Mouse (Mus musculus) forebrain, embryonic 15.5 days (tissue): ENCODE results near the gene Reep3. TPM values are rescaled to one million over a fixed set of nuclear protein-coding genes. Genes with fewer than 3 reads are reported as not detected.
A peak's percentile ranks its signal among the peaks of the same experiment; 100 is the strongest.

Experiments used
- ATAC-seq: fragments of 200-750 bp; cut with Nextera tagmentation; replicated peaks from 2 replicates; pipeline ENCODE4 v1.8.0; 2017; ENCODE audit warnings: mild to moderate bottlenecking, moderate TSS enrichment, moderate library complexity
- H3K27ac ChIP-seq: fragments of 300-500 bp; sonication (generic); replicated peaks from 2 replicates; pipeline ENCODE4 v1.5.1; 2015; ENCODE audit warnings: mild to moderate bottlenecking, inconsistent platforms
- H3K27me3 ChIP-seq: fragments of 300-500 bp; sonication (generic); 2 replicates; pipeline ENCODE4 v1.6.1; 2015; ENCODE audit warnings: inconsistent platforms
- H3K36me3 ChIP-seq: fragments of 300-500 bp; sonication (generic); 2 replicates; pipeline ENCODE4 v1.6.1; 2015; ENCODE audit warnings: mild to moderate bottlenecking, inconsistent platforms
- H3K4me1 ChIP-seq: fragments of 300-500 bp; sonication (generic); 2 replicates; pipeline ENCODE4 v1.6.1; 2015; ENCODE audit warnings: inconsistent platforms
- H3K4me2 ChIP-seq: fragments of 300-500 bp; sonication (generic); replicated peaks from 2 replicates; pipeline ENCODE4 v1.6.1; 2015; ENCODE audit warnings: mild to moderate bottlenecking, inconsistent platforms
- H3K4me3 ChIP-seq: fragments of 300-500 bp; sonication (generic); 2 replicates; pipeline ENCODE4 v1.5.1; 2015; ENCODE audit warnings: mild to moderate bottlenecking, inconsistent platforms
- H3K9ac ChIP-seq: fragments of 300-500 bp; sonication (generic); replicated peaks from 2 replicates; pipeline ENCODE4 v1.6.1; 2015; ENCODE audit warnings: mild to moderate bottlenecking, inconsistent platforms
- H3K9me3 ChIP-seq: fragments of 300-500 bp; sonication (generic); 2 replicates; pipeline ENCODE4 v1.6.1; 2016; ENCODE audit warnings: inconsistent platforms
- WGBS: fragments of 180-500 bp; shearing (Covaris S2); methylation state at CpG from one replicate; pipeline ENCODE4 v1.1.7; 2015; ENCODE audit warnings: mixed read lengths; 5-methylcytosine and 5-hydroxymethylcytosine counted together
- polyA plus RNA-seq: library from polyadenylated mRNA; unstranded; fragments of >200 nt; fragmentation: Nextera tagmentation; extraction: Ambion mirVana; gene quantifications from 2 replicates; pipeline ENCODE4 v1.2.1, GENCODE M21; 2015

The Reep3 gene
- 36.6 and 37.0 TPM in 2 replicates for polyA plus RNA-seq

GRCm38 (mm10) chr10:67096621-67097436 lies at the start of gene Reep3:
Reep3 (minus strand) TSS chr10:67096945.
- H3K4me3 ChIP-seq, result peak within 1 kb of the TSS; percentile 99
- H3K27ac ChIP-seq, result peak within 1 kb of the TSS; percentile 100
- ATAC-seq, result peak; percentile 83
- WGBS, result under 1% methylated on average over 85 of the region's 97 CpGs
- H3K4me1 ChIP-seq, result peaks cover 47% of the 10 kb centered on the region
- H3K4me2 ChIP-seq, result peak within 1 kb of the TSS; percentile 72
- no peaks in the 10 kb centered on the region for H3K9me3 ChIP-seq
- no peaks in the 10 kb centered on the region for H3K27me3 ChIP-seq
- H3K36me3 ChIP-seq, result no peaks in the 10 kb centered on the region
- peak within 1 kb of the TSS; percentile 96 for H3K9ac ChIP-seq

GRCm38 (mm10) chr10:67145623-67146022 lies 48.9 kb upstream of the Reep3 start:
- H3K9me3 ChIP-seq, result no peaks in the 10 kb centered on the region
- no peak overlapping the region for H3K9ac ChIP-seq
- ATAC-seq, result no peak
- H3K4me1 ChIP-seq, result 0 out of 2 replicates have a peak, but pooled peaks cover 2% of the 10 kb centered on the region
- H3K36me3 ChIP-seq, result no peaks in the 10 kb centered on the region
- no peak overlapping the region for H3K27ac ChIP-seq
- no peak overlapping the region for H3K4me3 ChIP-seq
- H3K27me3 ChIP-seq, result no peaks in the 10 kb centered on the region
- no peak overlapping the region for H3K4me2 ChIP-seq
- WGBS, result 87% methylated on average over 4 of the region's 4 CpGs

GRCm38 (mm10) chr10:67144269-67144668 lies 47.5 kb upstream of the Reep3 start:
- H3K4me3 ChIP-seq, result no peak overlapping the region
- WGBS, result 66% methylated on average over 2 of the region's 2 CpGs
- H3K36me3 ChIP-seq, result no peaks in the 10 kb centered on the region
- no peak overlapping the region for H3K9ac ChIP-seq
- no peak for ATAC-seq
- H3K9me3 ChIP-seq, result no peaks in the 10 kb centered on the region
- 0 out of 2 replicates have a peak, but pooled peaks cover 2% of the 10 kb centered on the region for H3K4me1 ChIP-seq
- no peak overlapping the region for H3K4me2 ChIP-seq
- no peak overlapping the region for H3K27ac ChIP-seq
- no peaks in the 10 kb centered on the region for H3K27me3 ChIP-seq

DNA sequence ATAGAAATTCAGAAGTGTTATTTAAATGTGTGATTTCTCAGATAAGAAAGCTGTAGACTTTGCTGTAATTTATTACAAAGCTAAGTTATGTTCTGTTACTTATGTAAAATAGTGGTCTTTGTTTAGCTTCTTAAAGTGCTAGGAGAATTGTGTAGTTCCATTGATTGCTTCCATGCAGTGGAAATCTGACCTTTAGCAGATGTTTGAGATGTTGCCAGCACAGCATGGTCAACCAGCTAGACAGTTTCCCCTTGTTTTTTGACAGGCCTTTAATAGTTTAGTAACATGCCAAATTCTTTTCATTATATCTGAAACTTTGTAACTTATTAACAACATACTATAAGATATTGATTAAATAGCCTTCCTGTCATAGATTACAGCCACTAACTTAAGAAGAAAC lies 46.9 kb upstream of the Reep3 start:
- Histone ChIP-seq H3K27me3 (no peaks in the 10 kb centered on the region), H3K9me3 (no peaks in the 10 kb centered on the region), H3K4me3 (no peak overlapping the region), H3K27ac (no peak overlapping the region), H3K4me1 (0 out of 2 replicates have a peak, but pooled peaks cover 2% of the 10 kb centered on the region), H3K4me2 (no peak overlapping the region), H3K9ac (no peak overlapping the region), H3K36me3 (no peaks in the 10 kb centered on the region)
- no peak for ATAC-seq

- H3K36me3 ChIP-seq, result no peaks in the 10 kb centered on the region
- H3K9me3 ChIP-seq, result no peaks in the 10 kb centered on the region
- no peaks in the 10 kb centered on the region for H3K4me1 ChIP-seq
- ATAC-seq, result no peak
- no peak overlapping the region for H3K27ac ChIP-seq
- no peaks in the 10 kb centered on the region for H3K27me3 ChIP-seq
- H3K4me3 ChIP-seq, result no peak overlapping the region
- no peak overlapping the region for H3K9ac ChIP-seq
- H3K4me2 ChIP-seq, result no peak overlapping the region
- 95% methylated on average over 2 of the region's 2 CpGs for WGBS
Observed at GRCm38 (mm10) chr10:67137437-67137836, 40.7 kb upstream of the Reep3 start.

- 88% methylated on average over 2 of the region's 2 CpGs for WGBS
- Histone ChIP-seq H3K4me3 (no peak overlapping the region), H3K9ac (no peak overlapping the region), H3K4me1 (peaks cover 5% of the 10 kb centered on the region), H3K36me3 (no peaks in the 10 kb centered on the region), H3K9me3 (no peaks in the 10 kb centered on the region), H3K27me3 (no peaks in the 10 kb centered on the region), H3K27ac (no peak overlapping the region), H3K4me2 (no peak overlapping the region)
- no peak for ATAC-seq
Observed at GRCm38 (mm10) chr10:67134322-67134721, 37.6 kb upstream of the Reep3 start.

GRCm38 (mm10) chr10:67131709-67132108 lies 35.0 kb upstream of the Reep3 start:
- H3K9me3 ChIP-seq, result no peaks in the 10 kb centered on the region
- WGBS, result 96% methylated on average over 1 of the region's 1 CpGs
- ATAC-seq, result no peak

DNA sequence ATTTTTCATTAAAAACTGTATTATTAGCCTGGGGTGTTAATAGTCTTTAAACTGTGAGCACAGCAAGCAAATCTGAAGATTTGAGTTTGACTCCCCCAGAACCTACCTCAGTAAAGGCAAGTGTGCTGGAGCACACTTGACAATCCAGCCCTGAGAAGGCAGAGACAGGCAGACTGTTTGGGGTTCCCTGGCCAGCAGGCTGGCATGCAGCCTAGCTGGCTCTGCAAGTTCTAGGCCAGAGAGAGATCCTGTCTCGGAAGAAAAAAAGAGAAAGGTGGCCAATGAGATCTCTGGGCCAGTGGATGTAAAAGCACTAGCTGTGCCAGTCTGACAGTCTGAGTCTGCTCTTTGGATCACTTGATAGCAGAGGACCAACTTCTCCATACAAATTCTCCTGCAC lies 32.8 kb upstream of the Reep3 start:
- 21% methylated on average over 1 of the region's 1 CpGs for WGBS
- Histone ChIP-seq H3K9me3 (no peaks in the 10 kb centered on the region), H3K36me3 (no peaks in the 10 kb centered on the region), H3K4me3 (no peak overlapping the region), H3K4me2 (no peak overlapping the region), H3K27me3 (no peaks in the 10 kb centered on the region), H3K4me1 (peaks cover 33% of the 10 kb centered on the region), H3K27ac (no peak overlapping the region), H3K9ac (no peak overlapping the region)
- ATAC-seq, result no peak

More at GRCm38 (mm10) chr10:67131709-67132108, 35.0 kb upstream of the Reep3 start:
- no peaks in the 10 kb centered on the region for H3K36me3 ChIP-seq
- H3K27me3 ChIP-seq, result no peaks in the 10 kb centered on the region
- H3K4me3 ChIP-seq, result no peak overlapping the region
- H3K9ac ChIP-seq, result no peak overlapping the region
- no peak overlapping the region for H3K4me2 ChIP-seq
- H3K27ac ChIP-seq, result no peak overlapping the region
- H3K4me1 ChIP-seq, result peaks cover 22% of the 10 kb centered on the region

- H3K27ac ChIP-seq, result peak overlapping the region; percentile 93
- 1% methylated on average over 98 of the region's 115 CpGs for WGBS
- peak; percentile 80 for ATAC-seq
- peak overlapping the region; percentile 97 for H3K4me3 ChIP-seq
- H3K9ac ChIP-seq, result peak overlapping the region; percentile 94
- no peaks in the 10 kb centered on the region for H3K27me3 ChIP-seq
- H3K36me3 ChIP-seq, result no peaks in the 10 kb centered on the region
- H3K4me2 ChIP-seq, result peak overlapping the region; percentile 82
- no peaks in the 10 kb centered on the region for H3K9me3 ChIP-seq
- H3K4me1 ChIP-seq, result peaks cover 33% of the 10 kb centered on the region
Observed at GRCm38 (mm10) chr10:67126859-67127758, 30.4 kb upstream of the Reep3 start.

DNA sequence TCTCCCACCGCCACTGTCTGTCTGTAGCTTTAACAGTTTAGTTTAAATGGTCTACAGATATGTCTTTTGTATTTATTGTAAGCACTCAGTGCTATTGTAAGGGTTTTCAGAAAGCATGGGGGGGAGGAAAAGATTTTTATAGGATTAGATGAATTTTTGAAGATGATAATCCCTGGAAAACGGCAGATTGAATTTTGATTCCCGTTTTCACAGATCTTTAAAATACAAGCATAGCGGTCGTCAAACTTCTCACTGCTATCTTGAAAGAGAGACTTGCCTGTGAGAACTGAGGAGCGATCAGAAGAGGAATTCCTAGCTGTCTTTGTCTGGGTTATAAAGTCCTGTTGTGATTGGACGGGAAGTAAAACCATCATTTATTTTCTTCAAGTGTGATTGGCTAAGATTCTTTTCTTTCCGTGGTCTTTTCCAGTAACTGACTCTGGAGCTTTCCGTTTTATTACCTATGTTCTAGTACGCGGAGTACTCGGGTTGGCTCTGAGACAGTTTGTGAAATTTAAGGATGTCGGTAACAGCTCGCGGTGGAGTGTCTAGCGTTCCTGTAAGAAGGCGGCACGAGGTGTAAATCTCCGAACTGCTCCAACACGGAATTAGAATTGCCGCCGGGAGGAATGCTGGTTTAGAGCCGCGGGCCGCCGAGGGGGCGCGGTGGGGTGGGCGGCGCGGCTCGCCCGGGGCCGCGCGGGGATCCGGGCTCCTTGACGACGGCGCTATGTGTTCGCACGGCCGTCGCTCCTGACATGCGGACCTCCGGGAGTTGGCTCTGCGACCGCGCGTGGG lies 29.5 kb upstream of the Reep3 start:
- peak; percentile 84 for ATAC-seq
- Histone ChIP-seq H3K4me1 (peaks cover 41% of the 10 kb centered on the region), H3K4me2 (peak overlapping the region; percentile 82), H3K4me3 (peak overlapping the region; percentile 97), H3K9ac (peak overlapping the region; percentile 94), H3K36me3 (no peaks in the 10 kb centered on the region), H3K9me3 (no peaks in the 10 kb centered on the region), H3K27ac (peak overlapping the region; percentile 93), H3K27me3 (no peaks in the 10 kb centered on the region)
- under 1% methylated on average over 50 of the region's 50 CpGs for WGBS

- H3K4me2 ChIP-seq, result no peak overlapping the region
- 87% methylated on average over 4 of the region's 4 CpGs for WGBS
- no peak overlapping the region for H3K4me3 ChIP-seq
- H3K27ac ChIP-seq, result no peak overlapping the region
- peaks cover 47% of the 10 kb centered on the region for H3K4me1 ChIP-seq
- H3K9me3 ChIP-seq, result no peaks in the 10 kb centered on the region
- no peaks in the 10 kb centered on the region for H3K36me3 ChIP-seq
- no peaks in the 10 kb centered on the region for H3K27me3 ChIP-seq
- ATAC-seq, result no peak
- H3K9ac ChIP-seq, result no peak overlapping the region
Observed at GRCm38 (mm10) chr10:67124156-67124555, 27.4 kb upstream of the Reep3 start.
